Mouse (Mus musculus) G1E (cell line): ENCODE measurements at regions not wholly inside any gene's neighbourhood (a gene's known extent, or its start where the extent isn't known, plus 50 kb on each side); places are given as distances from the start of the nearest gene placed in this dataset.

Source experiments
- ATAC-seq: 2 replicates; pipeline ENCODE4 v1.8.0; 2016; ENCODE audit warnings: mild to moderate bottlenecking; ENCODE audit not compliant: insufficient number of reproducible peaks, poor library complexity, low FRiP score, severe bottlenecking; ENCODE audit errors: extremely low read depth
- DNase-seq: peaks from one replicate; pipeline ENCODE4 v3.0.0; 2012; ENCODE audit warnings: low spot score
- H3K27me3 ChIP-seq: 2 replicates; pipeline ENCODE4 v1.6.1; 2012; ENCODE audit warnings: mild to moderate bottlenecking, low read length, inconsistent platforms; ENCODE audit not compliant: insufficient read depth
- H3K36me3 ChIP-seq: replicated peaks from 2 replicates; pipeline ENCODE3; 2012; ENCODE audit warnings: mild to moderate bottlenecking, inconsistent platforms
- H3K4me1 ChIP-seq: 2 replicates; pipeline ENCODE4 v1.6.1; 2012; ENCODE audit warnings: low read depth, low read length, inconsistent platforms, mixed read lengths; ENCODE audit not compliant: insufficient read depth
- H3K4me3 ChIP-seq: 2 replicates; pipeline ENCODE4 v1.5.1; 2012; ENCODE audit warnings: low read depth, mild to moderate bottlenecking, inconsistent platforms, low read length, moderate library complexity, mixed read lengths
- H3K9me3 ChIP-seq: replicated peaks from 2 replicates; pipeline ENCODE4 v1.6.1; 2012; ENCODE audit warnings: inconsistent platforms
- CTCF ChIP-seq: IDR thresholded peaks from 2 replicates; pipeline ENCODE4 v1.5.1; 2012; ENCODE audit warnings: low read depth, low read length, inconsistent platforms, mixed read lengths
- GATA1 ChIP-seq: IDR thresholded peaks from 2 replicates; pipeline ENCODE4 v1.6.1; 2012; ENCODE audit warnings: borderline replicate concordance, low read length, inconsistent platforms, mixed read lengths
- GATA2 ChIP-seq: IDR thresholded peaks from 2 replicates; pipeline ENCODE4 v1.6.1; 2012; ENCODE audit warnings: low read depth, low read length, inconsistent platforms, borderline replicate concordance
- POLR2AphosphoS5 ChIP-seq: IDR thresholded peaks from 2 replicates; pipeline ENCODE4 v1.6.1; 2012; ENCODE audit warnings: low read depth, low read length, inconsistent platforms; ENCODE audit not compliant: insufficient replicate concordance
- TAL1 ChIP-seq: conservative IDR thresholded peaks from 2 replicates; pipeline ENCODE4 v1.6.1; 2012; ENCODE audit warnings: low read depth, low read length, inconsistent platforms, mixed read lengths

DNA sequence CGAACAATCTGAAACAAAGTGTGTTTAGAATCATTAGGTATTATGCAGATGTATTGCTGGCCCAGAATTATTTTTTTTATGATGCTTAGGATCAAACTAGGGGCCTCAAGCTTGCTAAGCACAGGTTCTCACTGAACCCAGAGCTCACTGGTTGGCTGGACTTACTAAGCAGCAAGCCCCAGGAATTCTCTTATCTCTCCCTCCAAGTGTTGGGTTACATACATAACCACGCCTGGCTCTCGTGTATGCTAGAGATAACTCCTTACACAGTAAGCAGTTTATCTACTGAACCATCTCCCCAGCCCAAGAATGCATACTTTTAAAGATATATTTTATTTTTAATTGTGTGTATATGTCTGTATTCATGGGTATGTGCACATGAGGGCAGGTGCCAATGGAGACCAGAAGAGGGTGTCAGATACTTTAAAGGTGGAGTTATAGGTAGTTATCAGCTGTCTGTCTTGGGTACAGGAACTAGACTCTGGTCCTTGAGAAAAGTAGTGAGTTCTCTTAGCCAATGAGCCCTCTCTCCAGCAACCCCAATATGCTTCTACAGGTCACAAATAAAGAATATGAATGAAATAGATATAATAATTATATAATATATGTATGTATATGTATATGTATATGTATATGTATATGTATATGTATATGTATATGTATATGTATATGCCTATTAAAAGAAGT, 86.0 kb upstream of the Xpo1 start:
- Histone ChIP-seq H3K27me3 (no peaks in the 10 kb centered on the region), H3K9me3 (no peaks in the 10 kb centered on the region), H3K36me3 (no peaks in the 10 kb centered on the region), H3K4me3 (no peak overlapping the region), H3K4me1 (peaks cover 52% of the 10 kb centered on the region)
- ATAC-seq (peak; percentile 94), DNase-seq (peak; percentile 44)
- TF ChIP-seq GATA2 (no peak), GATA1 (no peak), TAL1 (peak; percentile 93), CTCF (no peak), POLR2AphosphoS5 (no peak)

DNA sequence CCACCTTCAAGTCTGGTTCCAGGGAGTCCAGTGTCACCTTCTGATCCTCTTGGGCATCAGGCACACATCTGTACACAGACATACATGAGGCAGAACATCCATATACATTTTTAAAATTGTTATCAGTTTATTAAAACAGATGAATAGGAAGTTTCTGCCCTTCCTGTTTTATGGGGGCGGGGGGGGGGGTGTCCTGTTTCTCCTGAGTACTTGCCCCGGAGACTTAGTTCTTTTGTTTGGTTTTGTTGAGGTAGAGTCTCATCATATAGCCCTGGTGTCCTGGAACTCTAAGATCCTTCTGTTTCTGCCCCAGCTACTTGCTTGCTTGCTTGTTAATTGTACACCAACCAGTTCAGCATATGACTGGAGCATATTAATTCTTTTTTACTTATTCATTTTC, 85.0 kb upstream of the Xpo1 start:
- TF ChIP-seq GATA2, result no peak
- TF ChIP-seq CTCF, result no peak
- TF ChIP-seq TAL1, result no peak
- TF ChIP-seq POLR2AphosphoS5, result no peak
- no peak for TF ChIP-seq GATA1
- Histone ChIP-seq H3K27me3 (no peaks in the 10 kb centered on the region), H3K9me3 (no peaks in the 10 kb centered on the region), H3K36me3 (no peaks in the 10 kb centered on the region), H3K4me1 (peaks cover 52% of the 10 kb centered on the region), H3K4me3 (no peak overlapping the region)
- DNase-seq (no peak), ATAC-seq (no peak)

DNA sequence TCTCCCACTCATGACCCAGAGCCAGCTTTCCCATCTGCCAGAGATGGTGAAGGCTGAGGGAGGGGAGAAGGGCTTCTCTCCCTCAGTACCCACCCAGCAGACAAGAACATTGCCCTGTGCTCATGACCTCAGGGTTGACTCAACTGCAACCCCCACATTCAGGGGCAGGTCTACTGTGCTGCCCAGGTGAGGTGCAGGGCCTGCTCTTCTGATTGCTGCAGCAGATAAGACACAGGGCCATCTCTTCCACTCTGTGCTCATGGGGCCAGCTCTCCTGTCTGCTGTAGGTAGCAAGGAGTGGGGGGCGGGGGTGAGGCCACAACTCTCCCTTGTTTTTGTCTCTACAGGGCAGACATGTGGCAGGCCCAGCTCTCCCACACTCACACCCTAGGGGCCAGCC, 84.1 kb upstream of the Xpo1 start:
- Histone ChIP-seq H3K36me3 (no peaks in the 10 kb centered on the region), H3K9me3 (no peaks in the 10 kb centered on the region), H3K4me3 (peak overlapping the region; percentile 37; the same call in 1 of the 2 replicates), H3K27me3 (no peaks in the 10 kb centered on the region), H3K4me1 (peaks cover 54% of the 10 kb centered on the region)
- TF ChIP-seq GATA2 (no peak), GATA1 (no peak)
- ATAC-seq (no peak), DNase-seq (no peak)

DNA sequence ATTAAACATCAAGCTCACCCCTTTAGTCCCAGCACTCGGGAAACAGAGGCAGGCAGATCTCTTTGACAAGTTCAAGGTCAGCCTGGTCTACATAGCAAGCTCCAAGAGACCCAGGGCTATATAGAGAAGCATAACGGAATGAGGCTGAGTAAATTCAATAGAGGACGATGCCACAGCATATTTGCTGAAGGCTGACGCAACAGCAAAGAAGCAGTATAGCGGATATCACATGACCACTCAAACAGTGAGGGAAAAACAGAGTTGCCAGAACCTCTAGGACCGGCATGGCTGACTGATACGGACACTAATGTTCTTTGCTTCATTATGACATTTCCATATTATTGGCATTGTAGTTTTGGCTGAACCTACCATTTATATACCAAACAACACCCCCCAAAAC, 74.2 kb upstream of the Xpo1 start:
- H3K36me3 ChIP-seq, result no peaks in the 10 kb centered on the region
- no peak overlapping the region for H3K4me3 ChIP-seq
- peaks cover 8% of the 10 kb centered on the region for H3K9me3 ChIP-seq
- H3K4me1 ChIP-seq, result peaks cover 2% of the 10 kb centered on the region; the same call in 1 of the 2 replicates
- no peaks in the 10 kb centered on the region for H3K27me3 ChIP-seq
- DNase-seq, result no peak
- ATAC-seq, result no peak
- TF ChIP-seq CTCF, result no peak
- TF ChIP-seq POLR2AphosphoS5, result no peak
- TF ChIP-seq TAL1, result no peak
- TF ChIP-seq GATA1, result no peak
- TF ChIP-seq GATA2, result no peak

DNA sequence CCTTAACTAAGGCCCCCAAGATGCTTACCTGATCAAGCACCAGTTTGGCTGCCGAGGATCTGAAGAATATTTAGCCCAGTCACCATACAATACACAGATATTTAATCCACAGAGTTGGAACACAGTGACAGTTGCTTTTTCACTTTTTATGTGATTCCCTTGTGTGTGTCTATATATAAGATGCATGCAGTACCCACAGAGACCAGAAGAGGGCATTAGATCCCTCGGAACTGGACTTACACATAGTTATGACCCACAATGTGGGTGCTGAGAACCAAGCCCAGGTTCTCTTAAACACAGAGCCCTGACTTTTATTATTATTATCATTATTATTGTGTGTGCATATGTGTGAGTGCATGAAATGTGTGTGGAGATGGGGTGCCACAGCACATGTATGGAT, 70.6 kb upstream of the Xpo1 start:
- Histone ChIP-seq H3K9me3 (peaks cover 8% of the 10 kb centered on the region), H3K36me3 (no peaks in the 10 kb centered on the region), H3K4me1 (no peaks in the 10 kb centered on the region), H3K4me3 (no peak overlapping the region), H3K27me3 (no peaks in the 10 kb centered on the region)
- no peak for ATAC-seq
- no peak for DNase-seq
- no peak for TF ChIP-seq TAL1
- TF ChIP-seq CTCF, result no peak
- no peak for TF ChIP-seq GATA2
- TF ChIP-seq GATA1, result no peak
- TF ChIP-seq POLR2AphosphoS5, result no peak

DNA sequence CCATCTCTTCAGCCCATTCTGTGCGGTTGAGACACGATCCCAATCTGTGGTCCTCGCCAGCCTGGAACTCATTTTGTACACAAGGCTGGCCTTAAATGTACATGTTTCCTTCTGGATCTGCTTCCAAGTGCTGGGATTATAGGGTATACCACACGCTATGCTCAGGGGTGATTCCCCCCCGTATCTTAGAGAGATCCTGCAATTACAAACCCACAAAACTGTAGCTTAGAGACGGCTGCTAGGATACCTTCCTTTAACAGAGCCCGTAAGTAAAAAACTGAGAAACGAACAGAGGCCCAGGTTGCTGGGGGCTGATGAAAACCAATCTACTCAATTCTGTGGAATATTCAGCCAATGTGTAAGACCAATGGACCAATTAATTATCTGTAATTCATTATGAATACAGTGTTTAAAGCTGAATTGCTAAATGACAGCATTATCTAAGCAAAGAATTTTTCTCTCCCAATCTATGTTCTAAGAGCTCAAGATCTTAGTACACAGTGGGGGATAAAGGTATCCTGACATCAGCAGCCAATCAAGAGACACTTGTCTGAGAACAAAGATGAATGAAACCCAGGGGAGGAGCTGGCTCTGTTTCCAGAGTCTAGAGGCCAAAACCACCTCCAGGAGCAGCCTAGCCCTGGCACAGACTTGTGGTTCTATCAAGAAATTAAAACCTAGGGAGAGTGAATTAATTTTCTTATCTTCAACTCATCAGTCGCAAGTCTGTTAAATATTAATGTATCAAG, 54.0 kb upstream of the Xpo1 start:
- TF ChIP-seq GATA1, result no peak
- no peak for TF ChIP-seq CTCF
- no peak for TF ChIP-seq POLR2AphosphoS5
- TF ChIP-seq TAL1, result no peak
- no peaks in the 10 kb centered on the region for H3K36me3 ChIP-seq
- H3K27me3 ChIP-seq, result peaks cover 12% of the 10 kb centered on the region
- no peak for ATAC-seq
- H3K9me3 ChIP-seq, result no peaks in the 10 kb centered on the region
- no peak for DNase-seq
- no peak overlapping the region for H3K4me3 ChIP-seq
- H3K4me1 ChIP-seq, result no peaks in the 10 kb centered on the region

DNA sequence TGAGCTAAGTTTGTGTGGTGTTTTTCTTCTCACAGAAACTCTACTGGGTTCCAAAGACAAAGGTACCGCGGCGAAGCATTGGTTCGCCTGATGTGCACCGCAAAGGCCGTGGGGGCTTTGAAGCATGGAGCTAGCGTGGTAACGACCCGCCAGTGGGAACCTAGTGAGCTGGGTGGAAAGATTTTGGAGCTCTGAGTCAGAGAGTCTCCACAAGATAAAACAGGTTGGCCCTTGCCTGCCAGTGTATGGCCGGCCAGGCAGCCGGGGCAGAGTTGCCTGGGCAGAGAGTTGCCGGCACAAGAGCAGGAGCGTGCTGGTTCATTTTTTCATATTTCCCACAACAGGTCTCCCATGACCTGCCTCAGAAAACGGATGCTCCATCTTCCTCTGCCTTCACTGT, 52.3 kb upstream of the Xpo1 start:
- Histone ChIP-seq H3K4me1 (no peaks in the 10 kb centered on the region), H3K9me3 (no peaks in the 10 kb centered on the region), H3K27me3 (peaks cover 12% of the 10 kb centered on the region), H3K36me3 (no peaks in the 10 kb centered on the region), H3K4me3 (no peak overlapping the region)
- TF ChIP-seq CTCF (no peak), GATA2 (no peak), GATA1 (no peak), POLR2AphosphoS5 (no peak), TAL1 (no peak)
- no peak for DNase-seq
- no peak for ATAC-seq
